Mouse (Mus musculus) midbrain, embryonic 16.5 days (tissue): Measurements from ENCODE around the gene Limch1. TPM values are rescaled to one million over a fixed set of nuclear protein-coding genes. Genes with fewer than 3 reads are reported as not detected.

Experiments
- ATAC-seq: fragments of 200-750 bp; cut with Nextera tagmentation; 2 replicates; pipeline ENCODE4 v1.8.0; 2017; ENCODE audit warnings: moderate TSS enrichment
- H3K27ac ChIP-seq: fragments of 300-500 bp; sonication (generic); 2 replicates; pipeline ENCODE4 v1.5.1; 2014; ENCODE audit warnings: mild to moderate bottlenecking, low read length, mixed read lengths
- H3K27me3 ChIP-seq: fragments of 300-500 bp; sonication (generic); 2 replicates; pipeline ENCODE4 v1.6.1; 2014; ENCODE audit warnings: low read depth, low read length, mixed read lengths; ENCODE audit not compliant: control insufficient read depth, insufficient read depth
- H3K36me3 ChIP-seq: fragments of 300-500 bp; sonication (generic); 2 replicates; pipeline ENCODE4 v1.6.1; 2014; ENCODE audit warnings: mild to moderate bottlenecking, low read length, moderate library complexity, mixed read lengths; ENCODE audit not compliant: control insufficient read depth, insufficient read depth
- H3K4me1 ChIP-seq: fragments of 300-500 bp; sonication (generic); 2 replicates; pipeline ENCODE4 v1.6.1; 2014; ENCODE audit warnings: mild to moderate bottlenecking, low read length, mixed read lengths; ENCODE audit not compliant: control insufficient read depth, insufficient read depth
- H3K4me2 ChIP-seq: fragments of 300-500 bp; sonication (generic); 2 replicates; pipeline ENCODE4 v1.6.1; 2014; ENCODE audit warnings: mild to moderate bottlenecking, low read length, mixed read lengths
- H3K4me3 ChIP-seq: fragments of 300-500 bp; sonication (generic); 2 replicates; pipeline ENCODE4 v1.5.1; 2014; ENCODE audit warnings: low read depth, mild to moderate bottlenecking, low read length, moderate library complexity, mixed read lengths
- H3K9ac ChIP-seq: fragments of 300-500 bp; sonication (generic); 2 replicates; pipeline ENCODE4 v1.6.1; 2014; ENCODE audit warnings: low read depth, low read length, mixed read lengths
- H3K9me3 ChIP-seq: fragments of 300-500 bp; sonication (generic); replicated peaks from 2 replicates; pipeline ENCODE4 v1.6.1; 2014; ENCODE audit warnings: mild to moderate bottlenecking, low read length, mixed read lengths; ENCODE audit not compliant: control insufficient read depth, poor library complexity, severe bottlenecking
- WGBS: fragments of 180-500 bp; shearing (Covaris S2); extraction: QIAGEN DNeasy Blood & Tissue Kit; methylation state at CpG from one replicate; pipeline ENCODE4 v1.1.7; 2014; 5-methylcytosine and 5-hydroxymethylcytosine counted together
- polyA plus RNA-seq: library from polyadenylated mRNA; unstranded; fragments of >200 nt; fragmentation: Nextera tagmentation; extraction: Ambion mirVana; gene quantifications from 2 replicates; pipeline ENCODE4 v1.2.1, GENCODE M21; 2015

The Limch1 gene
- polyA plus RNA-seq: 40.4 and 48.8 TPM in 2 replicates

GRCm38 (mm10) chr5:66745390-66745995 is at the start of gene Limch1:
Limch1 (plus strand) TSS chr5:66745827.
- Histone ChIP-seq H3K9ac (peak within 1 kb of the TSS; percentile 92), H3K9me3 (no peaks in the 10 kb centered on the region), H3K4me1 (peaks cover 25% of the 10 kb centered on the region), H3K4me3 (peak within 1 kb of the TSS; percentile 81), H3K27me3 (no peaks in the 10 kb centered on the region), H3K27ac (peak within 1 kb of the TSS; percentile 91), H3K4me2 (peak within 1 kb of the TSS; percentile 90), H3K36me3 (no peaks in the 10 kb centered on the region)
- 2% methylated on average over 38 of the region's 50 CpGs for WGBS
- ATAC-seq: peak; percentile 85

- Histone ChIP-seq H3K36me3 (no peaks in the 10 kb centered on the region), H3K4me1 (no peaks in the 10 kb centered on the region), H3K27me3 (no peaks in the 10 kb centered on the region), H3K4me2 (no peak overlapping the region), H3K9me3 (no peaks in the 10 kb centered on the region), H3K27ac (no peak overlapping the region), H3K9ac (no peak overlapping the region), H3K4me3 (no peak overlapping the region)
- no peak for ATAC-seq
These were observed 48.5 kb upstream of the Limch1 start for GRCm38 (mm10) chr5:66697119-66697518.

- no peak overlapping the region for H3K9ac ChIP-seq
- H3K4me2 ChIP-seq: no peak overlapping the region
These were observed 45.7 kb upstream of the Limch1 start for GRCm38 (mm10) chr5:66699911-66700310.

GRCm38 (mm10) chr5:66701951-66702350 is 43.7 kb upstream of the Limch1 start:
- no peaks in the 10 kb centered on the region for H3K36me3 ChIP-seq
- no peak for ATAC-seq
- H3K9ac ChIP-seq: no peak overlapping the region
- H3K9me3 ChIP-seq: no peaks in the 10 kb centered on the region
- no peak overlapping the region for H3K4me3 ChIP-seq
- no peak overlapping the region for H3K4me2 ChIP-seq
- no peak overlapping the region for H3K27ac ChIP-seq
- H3K27me3 ChIP-seq: no peaks in the 10 kb centered on the region
- H3K4me1 ChIP-seq: no peaks in the 10 kb centered on the region
- WGBS: 82% methylated on average over 4 of the region's 4 CpGs

More at GRCm38 (mm10) chr5:66699911-66700310, 45.7 kb upstream of the Limch1 start:
- no peak for ATAC-seq
- no peak overlapping the region for H3K27ac ChIP-seq
- H3K4me1 ChIP-seq: no peaks in the 10 kb centered on the region
- 57% methylated on average over 6 of the region's 6 CpGs for WGBS
- H3K4me3 ChIP-seq: no peak overlapping the region
- no peaks in the 10 kb centered on the region for H3K9me3 ChIP-seq
- H3K36me3 ChIP-seq: no peaks in the 10 kb centered on the region
- H3K27me3 ChIP-seq: no peaks in the 10 kb centered on the region

GRCm38 (mm10) chr5:66703317-66704004 is 42.2 kb upstream of the Limch1 start:
- no peaks in the 10 kb centered on the region for H3K36me3 ChIP-seq
- no peak for ATAC-seq
- no peak overlapping the region for H3K4me2 ChIP-seq
- H3K4me3 ChIP-seq: no peak overlapping the region
- no peaks in the 10 kb centered on the region for H3K27me3 ChIP-seq
- WGBS: 43% methylated on average over 10 of the region's 10 CpGs
- H3K27ac ChIP-seq: no peak overlapping the region
- no peaks in the 10 kb centered on the region for H3K4me1 ChIP-seq
- no peaks in the 10 kb centered on the region for H3K9me3 ChIP-seq
- H3K9ac ChIP-seq: no peak overlapping the region

GRCm38 (mm10) chr5:66707859-66708258 is 37.8 kb upstream of the Limch1 start:
- Histone ChIP-seq H3K36me3 (no peaks in the 10 kb centered on the region), H3K4me1 (no peaks in the 10 kb centered on the region), H3K9me3 (no peaks in the 10 kb centered on the region), H3K27me3 (no peaks in the 10 kb centered on the region), H3K4me2 (no peak overlapping the region), H3K4me3 (no peak overlapping the region), H3K9ac (no peak overlapping the region), H3K27ac (no peak overlapping the region)
- ATAC-seq: no peak
- WGBS: 74% methylated on average over 5 of the region's 5 CpGs

GRCm38 (mm10) chr5:66710445-66711019 is 35.1 kb upstream of the Limch1 start:
- H3K27me3 ChIP-seq: no peaks in the 10 kb centered on the region
- ATAC-seq: peak; percentile 56; the same call in 1 of the 2 replicates

GRCm38 (mm10) chr5:66712801-66713200 is 32.8 kb upstream of the Limch1 start:
- Histone ChIP-seq H3K4me3 (no peak overlapping the region), H3K27ac (no peak overlapping the region), H3K4me1 (no peaks in the 10 kb centered on the region), H3K4me2 (no peak overlapping the region), H3K9ac (no peak overlapping the region), H3K36me3 (no peaks in the 10 kb centered on the region), H3K9me3 (no peaks in the 10 kb centered on the region), H3K27me3 (no peaks in the 10 kb centered on the region)
- no peak for ATAC-seq
- WGBS: 75% methylated on average over 6 of the region's 6 CpGs

More at GRCm38 (mm10) chr5:66710445-66711019, 35.1 kb upstream of the Limch1 start:
- H3K4me3 ChIP-seq: no peak overlapping the region
- no peak overlapping the region for H3K4me2 ChIP-seq
- H3K36me3 ChIP-seq: no peaks in the 10 kb centered on the region
- no peaks in the 10 kb centered on the region for H3K9me3 ChIP-seq
- WGBS: 3% methylated on average over 4 of the region's 4 CpGs
- H3K27ac ChIP-seq: no peak overlapping the region
- H3K9ac ChIP-seq: no peak overlapping the region
- no peaks in the 10 kb centered on the region for H3K4me1 ChIP-seq

GRCm38 (mm10) chr5:66715498-66715931 is 30.1 kb upstream of the Limch1 start:
- Histone ChIP-seq H3K4me1 (no peaks in the 10 kb centered on the region), H3K9ac (no peak overlapping the region), H3K9me3 (no peaks in the 10 kb centered on the region), H3K36me3 (no peaks in the 10 kb centered on the region), H3K27ac (no peak overlapping the region), H3K27me3 (no peaks in the 10 kb centered on the region), H3K4me3 (no peak overlapping the region), H3K4me2 (no peak overlapping the region)
- no peak for ATAC-seq
- 58% methylated on average over 4 of the region's 4 CpGs for WGBS
